Mouse (Mus musculus) liver, adult 2 months (tissue): Measurements from ENCODE around the gene Ccdc110.

Experiments
- CTCF ChIP-seq: fragments of 200-500 bp; IDR thresholded peaks from 2 replicates; pipeline ENCODE4 v1.5.1; 2011; ENCODE audit warnings: low read depth, low read length, control low read depth
- POLR2A ChIP-seq: fragments of 200-500 bp; IDR thresholded peaks from 2 replicates; pipeline ENCODE4 v1.6.1; 2011; ENCODE audit warnings: low read length, control low read depth; ENCODE audit not compliant: insufficient read depth; ENCODE audit errors: extremely low read depth

DNA sequence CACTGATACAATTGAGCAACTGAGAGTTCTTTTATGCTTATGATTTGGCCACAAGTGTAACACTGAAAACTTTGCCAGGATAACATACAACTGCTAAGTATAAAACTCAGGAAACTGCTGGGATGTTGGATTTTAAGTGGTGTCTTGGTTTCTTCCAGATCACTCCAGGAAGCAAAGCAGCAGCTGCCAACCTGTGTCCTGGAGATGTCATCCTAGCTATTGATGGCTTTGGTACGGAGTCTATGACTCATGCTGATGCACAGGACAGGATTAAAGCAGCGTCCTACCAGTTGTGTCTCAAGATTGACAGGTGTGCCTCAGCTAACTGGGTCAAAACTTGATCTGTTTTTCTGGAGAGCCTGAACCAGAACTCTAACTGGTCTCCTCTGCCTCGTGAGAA lies 37.8 kb upstream of the Ccdc110 start:
- no peak for TF ChIP-seq CTCF
- no peak for TF ChIP-seq POLR2A
